Mouse (Mus musculus) hindbrain, embryonic 16.5 days (tissue): ENCODE results near the gene Upk1b. TPM values are rescaled to one million over a fixed set of nuclear protein-coding genes. Genes with fewer than 3 reads are reported as not detected.

Experiments
- polyA plus RNA-seq: library from polyadenylated mRNA; unstranded; fragments of >200 nt; fragmentation: Nextera tagmentation; extraction: Ambion mirVana; gene quantifications from 2 replicates; pipeline ENCODE4 v1.2.1, GENCODE M21; 2015

Gene Upk1b
- polyA plus RNA-seq, 1 experiment from 2014 or later = 0.60 TPM

Other genes with a start within 250 kb of the Upk1b start
- 32.0 and 37.0 TPM in 2 replicates for gene Tmem39a, start 241.6 kb downstream of the Upk1b start, polyA plus RNA-seq
- 4.5 and 6.7 TPM in 2 replicates for gene Arhgap31, start 87.1 kb downstream of the Upk1b start, polyA plus RNA-seq
- 38.3 and 40.3 TPM in 2 replicates for gene B4galt4, start 58.1 kb downstream of the Upk1b start, polyA plus RNA-seq
- not detected in 2 replicates for gene 4930435E12Rik, start 28.4 kb upstream of the Upk1b start, polyA plus RNA-seq
- gene Igsf11, start 92.3 kb upstream of the Upk1b start, polyA plus RNA-seq = 3.6 and 4.3 TPM in 2 replicates